Mouse (Mus musculus) hindbrain, embryonic 15.5 days (tissue): ENCODE measurements around the gene Prrx1. TPM values are rescaled to one million over a fixed set of nuclear protein-coding genes. Genes with fewer than 3 reads are reported as not detected.

ENCODE experiments used
- ATAC-seq: fragments of 200-750 bp; cut with Nextera tagmentation; 2 replicates; pipeline ENCODE4 v1.8.0; 2017; ENCODE audit warnings: low read depth, moderate number of reproducible peaks, moderate TSS enrichment; ENCODE audit not compliant: low FRiP score
- H3K27ac ChIP-seq: fragments of 300-500 bp; sonication (generic); replicated peaks from 2 replicates; pipeline ENCODE4 v1.5.1; 2015; ENCODE audit warnings: mild to moderate bottlenecking, inconsistent platforms
- H3K27me3 ChIP-seq: fragments of 300-500 bp; sonication (generic); 2 replicates; pipeline ENCODE4 v1.6.1; 2015; ENCODE audit warnings: control low read depth, inconsistent platforms
- H3K36me3 ChIP-seq: fragments of 300-500 bp; sonication (generic); 2 replicates; pipeline ENCODE4 v1.6.1; 2015; ENCODE audit warnings: control low read depth, inconsistent platforms
- H3K4me1 ChIP-seq: fragments of 300-500 bp; sonication (generic); replicated peaks from 2 replicates; pipeline ENCODE4 v1.6.1; 2015; ENCODE audit warnings: control low read depth, inconsistent platforms
- H3K4me2 ChIP-seq: fragments of 300-500 bp; sonication (generic); 2 replicates; pipeline ENCODE4 v1.6.1; 2015; ENCODE audit warnings: moderate library complexity, mild to moderate bottlenecking, inconsistent platforms
- H3K4me3 ChIP-seq: fragments of 300-500 bp; sonication (generic); 2 replicates; pipeline ENCODE4 v1.5.1; 2015; ENCODE audit warnings: mild to moderate bottlenecking, inconsistent platforms
- H3K9ac ChIP-seq: fragments of 300-500 bp; sonication (generic); 2 replicates; pipeline ENCODE4 v1.6.1; 2015; ENCODE audit warnings: inconsistent platforms
- H3K9me3 ChIP-seq: fragments of 300-500 bp; sonication (generic); 2 replicates; pipeline ENCODE4 v1.6.1; 2016; ENCODE audit warnings: control low read depth, inconsistent platforms
- WGBS: fragments of 180-500 bp; shearing (Covaris S2); methylation state at CpG from one replicate; pipeline ENCODE4 v1.1.7; 2015; 5-methylcytosine and 5-hydroxymethylcytosine counted together
- polyA plus RNA-seq: library from polyadenylated mRNA; unstranded; fragments of >200 nt; fragmentation: Nextera tagmentation; extraction: Ambion mirVana; gene quantifications from 2 replicates; pipeline ENCODE4 v1.2.1, GENCODE M21; 2015

The Prrx1 gene
- 4.1 and 5.2 TPM in 2 replicates for polyA plus RNA-seq

DNA sequence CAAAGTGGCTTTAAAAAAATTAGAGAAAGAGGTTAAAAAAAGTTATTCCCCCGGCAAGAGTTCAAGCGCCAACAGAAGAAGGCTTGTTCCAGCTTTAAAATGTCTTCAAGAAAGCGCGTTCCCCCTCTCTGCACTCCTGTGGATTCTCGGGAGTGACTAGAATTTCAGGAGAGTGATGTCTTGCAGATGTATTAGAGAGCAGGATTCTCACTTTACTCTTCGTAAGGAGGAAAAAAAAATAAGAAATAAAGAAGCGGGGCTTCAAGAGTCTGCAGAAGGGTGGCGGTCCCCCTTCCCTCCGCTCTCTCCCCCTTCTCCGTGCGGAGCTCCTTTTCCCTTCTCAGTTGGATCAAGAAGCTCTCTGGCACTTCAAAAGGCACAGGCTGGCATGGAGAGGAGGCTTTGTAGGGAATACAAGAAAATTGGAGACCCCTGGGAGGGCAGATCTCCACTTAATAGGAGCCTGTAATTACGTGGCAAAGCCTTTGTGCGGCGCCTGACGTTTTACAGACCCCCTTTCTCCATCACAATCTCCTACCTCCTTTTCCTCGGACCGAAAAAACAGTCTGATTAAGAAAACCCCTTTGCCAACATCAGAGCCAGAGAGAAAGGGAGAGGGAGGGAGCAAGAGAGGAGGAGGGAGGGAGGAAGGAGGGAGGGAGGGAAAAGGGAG is at the start of gene Prrx1:
TSS of gene Prrx1 (minus strand) at position 610 of the 673 bp plus-strand sequence.
- Histone ChIP-seq H3K9me3 (no peaks in the 10 kb centered on the region), H3K4me3 (peak within 1 kb of the TSS; percentile 35), H3K36me3 (no peaks in the 10 kb centered on the region), H3K27ac (peak within 1 kb of the TSS; percentile 65; the same call in 1 of the 2 replicates), H3K4me2 (peak within 1 kb of the TSS; percentile 62), H3K27me3 (peaks cover 68% of the 10 kb centered on the region), H3K9ac (0 out of 2 replicates have a peak within 1 kb of the TSS, but pooled peaks have one; percentile 26), H3K4me1 (peaks cover 44% of the 10 kb centered on the region)
- 0 out of 2 replicates have a peak, but pooled peaks have one; percentile 31 for ATAC-seq
- WGBS, result 1% methylated on average over 17 of the region's 17 CpGs

DNA sequence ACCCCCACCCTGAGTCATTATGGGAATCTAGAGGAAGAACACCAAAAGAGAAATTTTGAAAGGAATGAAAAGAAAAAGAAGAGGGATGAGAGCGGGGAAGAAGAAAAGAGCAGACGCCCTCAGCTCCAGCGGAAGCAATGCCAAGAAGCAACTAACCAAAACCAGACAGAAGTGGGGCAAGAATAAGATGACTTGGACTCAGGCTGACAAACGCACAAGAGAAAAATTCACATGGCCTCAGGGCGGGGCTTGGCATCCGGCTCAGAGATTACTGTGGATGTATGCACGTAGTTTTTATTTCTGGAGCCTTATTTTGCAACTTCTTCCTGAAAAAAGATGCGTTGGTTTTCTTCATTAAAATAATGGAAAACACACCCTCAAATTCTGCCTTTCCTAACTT is 48.7 kb upstream of the Prrx1 start:
- H3K4me1 ChIP-seq, result no peaks in the 10 kb centered on the region
- WGBS, result 80% methylated on average over 8 of the region's 8 CpGs

DNA sequence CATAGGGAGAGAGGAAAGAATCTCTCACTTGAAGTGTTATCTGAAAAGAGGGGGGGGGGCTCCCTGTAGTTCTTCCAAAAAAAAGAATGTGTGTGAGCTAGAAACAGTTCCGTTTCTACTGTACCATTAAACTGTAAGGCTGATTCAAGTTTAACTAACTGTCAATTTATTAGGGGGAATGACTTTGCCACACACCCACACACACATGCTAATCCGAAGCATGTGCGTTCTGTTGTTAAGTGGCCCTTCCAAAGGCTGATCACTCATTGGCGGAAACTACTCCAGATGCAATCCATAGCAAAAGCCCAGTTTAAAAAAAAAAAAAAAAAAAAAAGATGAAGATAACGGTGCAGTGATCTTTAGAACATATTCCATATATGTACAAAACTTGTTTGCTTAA is 47.9 kb upstream of the Prrx1 start:
- no peak overlapping the region for H3K4me2 ChIP-seq
- H3K9ac ChIP-seq, result no peak overlapping the region
- no peak for ATAC-seq
- H3K36me3 ChIP-seq, result no peaks in the 10 kb centered on the region
- no peak overlapping the region for H3K27ac ChIP-seq
- H3K4me3 ChIP-seq, result no peak overlapping the region
- 88% methylated on average over 5 of the region's 5 CpGs for WGBS
- no peaks in the 10 kb centered on the region for H3K9me3 ChIP-seq
- H3K27me3 ChIP-seq, result no peaks in the 10 kb centered on the region
- no peaks in the 10 kb centered on the region for H3K4me1 ChIP-seq

More for the DNA sequence above, 48.7 kb upstream of the Prrx1 start:
- H3K9me3 ChIP-seq, result no peaks in the 10 kb centered on the region
- H3K4me3 ChIP-seq, result no peak overlapping the region
- H3K4me2 ChIP-seq, result no peak overlapping the region
- H3K9ac ChIP-seq, result no peak overlapping the region
- H3K27ac ChIP-seq, result no peak overlapping the region
- H3K36me3 ChIP-seq, result no peaks in the 10 kb centered on the region
- no peaks in the 10 kb centered on the region for H3K27me3 ChIP-seq
- no peak for ATAC-seq

DNA sequence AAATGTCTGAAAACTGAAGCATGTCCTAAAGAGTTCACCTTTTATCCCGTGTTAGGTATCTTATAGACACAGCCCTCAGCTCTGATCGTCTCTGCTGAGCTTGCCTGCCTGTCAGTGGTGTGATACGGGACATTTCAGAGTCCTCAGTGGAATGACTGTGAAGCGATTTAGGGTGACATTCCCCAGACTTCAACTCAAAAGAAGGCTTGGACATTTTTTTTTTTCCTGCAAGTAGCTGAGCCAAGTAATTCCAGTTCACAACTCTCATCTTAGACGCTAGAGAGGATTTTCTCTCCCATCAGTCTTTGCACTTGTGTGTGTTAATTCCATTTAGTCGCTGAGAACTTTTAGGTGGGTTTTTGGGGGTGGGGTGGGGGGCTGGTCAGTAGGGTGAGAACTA is 47.3 kb upstream of the Prrx1 start:
- H3K4me1 ChIP-seq, result no peaks in the 10 kb centered on the region
- 77% methylated on average over 6 of the region's 6 CpGs for WGBS
- H3K27ac ChIP-seq, result no peak overlapping the region
- H3K4me2 ChIP-seq, result no peak overlapping the region
- ATAC-seq, result no peak
- H3K9ac ChIP-seq, result no peak overlapping the region
- no peaks in the 10 kb centered on the region for H3K9me3 ChIP-seq
- no peak overlapping the region for H3K4me3 ChIP-seq
- H3K36me3 ChIP-seq, result no peaks in the 10 kb centered on the region
- no peaks in the 10 kb centered on the region for H3K27me3 ChIP-seq

DNA sequence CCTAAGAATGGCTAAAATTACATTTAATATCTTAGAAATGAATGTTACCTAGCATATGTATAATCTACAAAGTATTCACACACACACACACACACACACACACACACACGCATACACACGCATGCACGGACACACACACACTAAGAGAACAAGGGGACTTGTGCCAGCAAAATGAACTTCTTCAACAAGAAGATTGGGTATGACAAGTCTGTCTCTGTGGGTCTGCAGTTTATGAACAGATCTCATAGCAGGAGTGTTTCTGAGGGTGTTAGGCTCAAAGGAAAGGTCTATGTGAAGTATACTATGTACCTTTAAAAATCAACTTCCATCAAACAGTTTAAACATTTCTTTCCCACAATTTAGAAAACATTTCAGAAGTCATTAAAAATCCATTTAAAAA is 46.0 kb upstream of the Prrx1 start:
- no peak overlapping the region for H3K4me3 ChIP-seq
- no peaks in the 10 kb centered on the region for H3K36me3 ChIP-seq
- no peak overlapping the region for H3K9ac ChIP-seq
- no peaks in the 10 kb centered on the region for H3K9me3 ChIP-seq
- no peak overlapping the region for H3K4me2 ChIP-seq
- 93% methylated on average over 3 of the region's 3 CpGs for WGBS
- H3K4me1 ChIP-seq, result no peaks in the 10 kb centered on the region
- no peak for ATAC-seq
- H3K27me3 ChIP-seq, result no peaks in the 10 kb centered on the region
- no peak overlapping the region for H3K27ac ChIP-seq

DNA sequence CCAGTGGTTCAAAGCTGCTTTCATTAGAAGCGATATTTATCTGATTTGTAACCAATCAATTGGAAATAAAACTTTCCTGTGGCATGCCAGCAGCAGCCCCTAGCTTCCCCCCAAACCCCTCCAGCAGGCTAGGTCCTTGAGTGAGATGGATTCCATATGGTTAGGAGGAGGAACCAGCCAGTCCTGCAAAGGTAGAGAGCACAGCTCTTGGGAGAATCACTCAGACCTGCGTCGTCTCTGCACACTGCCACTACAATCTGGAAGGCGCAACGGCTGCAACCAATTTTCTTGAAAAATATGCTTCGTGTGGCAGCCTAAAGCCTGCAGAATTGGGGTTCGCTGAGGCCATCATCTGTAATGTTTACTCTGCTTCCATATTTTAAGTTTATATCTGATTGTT is 44.7 kb upstream of the Prrx1 start:
- no peak overlapping the region for H3K4me3 ChIP-seq
- no peak overlapping the region for H3K4me2 ChIP-seq
- H3K27me3 ChIP-seq, result no peaks in the 10 kb centered on the region
- no peak for ATAC-seq
- no peak overlapping the region for H3K9ac ChIP-seq
- H3K27ac ChIP-seq, result no peak overlapping the region
- no peaks in the 10 kb centered on the region for H3K36me3 ChIP-seq
- no peaks in the 10 kb centered on the region for H3K9me3 ChIP-seq
- WGBS, result 80% methylated on average over 7 of the region's 7 CpGs
- H3K4me1 ChIP-seq, result no peaks in the 10 kb centered on the region

DNA sequence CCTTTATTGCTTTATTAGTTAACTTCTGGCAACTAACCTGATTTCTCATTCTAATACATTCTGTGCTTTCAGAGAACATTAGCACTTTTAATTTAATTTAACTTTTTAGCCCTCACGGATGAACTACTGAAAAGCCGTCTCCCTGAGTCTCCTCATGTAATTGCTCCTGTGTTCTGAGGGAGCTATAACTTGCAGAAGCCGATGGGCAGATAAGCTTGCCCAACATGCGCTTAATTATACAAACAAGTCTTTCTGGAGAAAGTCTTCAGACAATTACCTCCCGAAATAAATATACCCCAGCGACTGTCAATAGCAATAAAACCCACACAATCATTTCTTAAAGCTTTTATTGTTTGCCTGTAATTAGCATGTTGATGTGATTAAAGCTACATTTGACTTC is 44.2 kb upstream of the Prrx1 start:
- Histone ChIP-seq H3K27me3 (no peaks in the 10 kb centered on the region), H3K4me3 (no peak overlapping the region), H3K4me2 (no peak overlapping the region), H3K36me3 (no peaks in the 10 kb centered on the region), H3K4me1 (no peaks in the 10 kb centered on the region), H3K27ac (no peak overlapping the region), H3K9ac (no peak overlapping the region), H3K9me3 (no peaks in the 10 kb centered on the region)
- WGBS, result 74% methylated on average over 6 of the region's 6 CpGs
- ATAC-seq, result no peak

DNA sequence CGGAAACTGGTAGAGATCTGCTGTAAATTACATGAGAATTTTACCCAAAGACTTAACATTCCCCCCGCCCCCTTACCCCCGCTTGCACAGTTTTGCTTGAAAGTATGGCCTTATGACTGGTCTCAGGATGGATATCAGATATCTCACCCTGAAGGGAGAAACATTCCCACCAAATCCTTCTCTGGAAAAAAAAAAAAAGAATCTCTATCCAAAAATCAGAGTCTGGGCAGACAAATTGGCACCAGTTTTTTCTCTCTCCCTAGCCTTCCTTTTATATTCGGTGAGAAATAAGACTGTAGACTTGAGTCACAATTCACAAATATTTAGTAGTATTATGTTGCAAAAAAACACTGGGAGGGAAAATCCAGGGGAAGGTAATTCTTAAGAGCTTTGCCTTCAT is 42.7 kb upstream of the Prrx1 start:
- 83% methylated on average over 4 of the region's 4 CpGs for WGBS
- Histone ChIP-seq H3K36me3 (no peaks in the 10 kb centered on the region), H3K4me3 (no peak overlapping the region), H3K9me3 (no peaks in the 10 kb centered on the region), H3K4me1 (no peaks in the 10 kb centered on the region), H3K9ac (no peak overlapping the region), H3K27ac (no peak overlapping the region), H3K27me3 (no peaks in the 10 kb centered on the region), H3K4me2 (no peak overlapping the region)
- ATAC-seq, result no peak

DNA sequence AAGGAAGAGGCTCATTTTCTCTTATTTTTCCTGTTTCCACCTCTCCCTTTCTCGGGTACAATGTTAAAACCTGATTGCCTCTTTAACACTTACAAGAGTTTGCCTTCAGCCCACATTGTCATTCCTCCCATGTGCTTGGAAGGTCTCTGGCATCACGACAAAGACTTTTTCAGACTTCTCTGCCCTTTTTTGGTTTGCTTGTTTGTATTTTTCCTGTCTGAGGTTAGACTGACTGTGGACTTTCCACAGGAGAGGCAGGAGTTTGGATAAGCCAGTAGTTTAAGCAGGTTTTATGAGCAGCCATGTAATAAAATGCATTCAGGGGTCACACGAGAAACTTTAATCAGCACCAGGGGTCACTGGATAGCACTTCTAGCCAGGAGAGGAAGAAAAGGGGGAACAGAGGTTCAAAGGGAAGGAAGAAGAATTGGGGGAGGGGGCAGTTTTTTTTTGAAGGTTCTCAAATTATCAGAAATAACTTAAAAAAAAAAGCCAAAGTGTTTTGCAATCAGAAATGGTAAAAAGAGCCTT is 42.2 kb upstream of the Prrx1 start:
- WGBS, result 50% methylated on average over 3 of the region's 3 CpGs
- ATAC-seq, result no peak
- Histone ChIP-seq H3K9ac (no peak overlapping the region), H3K27ac (no peak overlapping the region), H3K9me3 (no peaks in the 10 kb centered on the region), H3K4me1 (no peaks in the 10 kb centered on the region), H3K4me3 (no peak overlapping the region), H3K36me3 (no peaks in the 10 kb centered on the region), H3K27me3 (no peaks in the 10 kb centered on the region), H3K4me2 (no peak overlapping the region)

DNA sequence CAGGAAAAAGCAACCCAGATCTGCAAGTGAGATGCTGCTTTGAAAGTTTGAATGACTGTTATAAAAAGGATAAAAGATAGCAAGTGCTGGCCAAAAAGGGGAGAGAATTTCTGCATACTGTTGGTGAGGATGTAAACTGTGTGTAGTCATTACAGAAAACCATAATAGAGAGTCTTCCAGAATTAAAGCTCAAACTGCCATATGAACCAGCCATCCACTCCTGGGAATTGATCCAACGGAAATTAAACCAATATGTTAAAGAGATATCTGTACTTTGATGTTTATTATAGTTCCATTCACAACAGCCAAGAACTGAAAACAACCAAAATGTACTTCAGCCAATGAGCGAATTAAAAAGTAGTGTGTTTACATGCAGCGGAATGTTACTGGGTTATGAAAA is 37.5 kb upstream of the Prrx1 start:
- H3K36me3 ChIP-seq, result no peaks in the 10 kb centered on the region
- no peak overlapping the region for H3K9ac ChIP-seq
- no peak overlapping the region for H3K4me2 ChIP-seq
- H3K9me3 ChIP-seq, result no peaks in the 10 kb centered on the region
- H3K4me3 ChIP-seq, result no peak overlapping the region
- H3K4me1 ChIP-seq, result no peaks in the 10 kb centered on the region
- H3K27ac ChIP-seq, result no peak overlapping the region
- H3K27me3 ChIP-seq, result no peaks in the 10 kb centered on the region
- WGBS, result 83% methylated on average over 3 of the region's 3 CpGs
- no peak for ATAC-seq

DNA sequence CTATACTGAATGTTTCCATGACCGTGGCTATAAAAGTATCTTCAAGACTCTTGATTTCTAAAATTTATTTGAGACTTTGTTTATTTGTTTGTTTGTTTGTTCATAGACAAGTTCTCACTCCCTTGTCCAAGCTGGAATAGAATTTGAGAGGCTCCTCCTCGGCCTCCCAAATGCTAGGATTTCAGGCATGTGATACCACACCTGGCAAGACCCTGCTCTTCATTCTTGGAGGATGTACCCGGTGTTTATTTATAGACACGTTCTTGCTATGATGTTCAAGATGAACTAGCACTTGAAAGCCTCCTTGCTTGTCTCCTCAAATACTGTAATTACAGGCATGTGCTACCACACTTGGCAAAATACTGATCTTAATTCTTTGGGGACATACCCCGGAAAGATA is 32.0 kb upstream of the Prrx1 start:
- 86% methylated on average over 5 of the region's 5 CpGs for WGBS
- no peak overlapping the region for H3K9ac ChIP-seq

DNA sequence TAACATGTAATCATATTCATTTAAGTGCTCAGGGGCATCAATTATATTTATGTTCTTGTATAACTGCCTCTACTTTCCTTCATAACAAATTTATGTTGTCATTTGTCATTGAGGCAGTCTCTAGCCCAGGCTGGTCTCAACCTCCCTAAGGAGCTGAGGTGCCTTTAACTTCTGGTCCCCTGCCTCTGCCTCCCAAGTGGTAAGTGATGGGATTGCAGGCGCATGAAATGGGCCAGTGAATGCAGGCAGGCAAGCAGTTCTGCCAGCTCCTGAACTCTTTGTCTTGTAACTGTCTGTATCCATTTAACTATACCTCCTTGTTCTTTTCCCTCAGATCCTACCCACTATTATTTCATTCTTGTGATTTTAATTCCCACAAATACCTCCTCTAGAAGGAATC is 31.4 kb upstream of the Prrx1 start:
- H3K9ac ChIP-seq, result no peak overlapping the region
- H3K4me3 ChIP-seq, result no peak overlapping the region
- H3K36me3 ChIP-seq, result no peaks in the 10 kb centered on the region
- no peak overlapping the region for H3K4me2 ChIP-seq
- H3K27me3 ChIP-seq, result no peaks in the 10 kb centered on the region
- WGBS, result 11% methylated on average over 1 of the region's 1 CpGs
- H3K4me1 ChIP-seq, result no peaks in the 10 kb centered on the region
- ATAC-seq, result no peak
- no peak overlapping the region for H3K27ac ChIP-seq
- no peaks in the 10 kb centered on the region for H3K9me3 ChIP-seq

More for the DNA sequence above, 32.0 kb upstream of the Prrx1 start:
- no peak for ATAC-seq
- H3K36me3 ChIP-seq, result no peaks in the 10 kb centered on the region
- no peak overlapping the region for H3K27ac ChIP-seq
- H3K27me3 ChIP-seq, result no peaks in the 10 kb centered on the region
- H3K4me2 ChIP-seq, result no peak overlapping the region
- H3K9me3 ChIP-seq, result no peaks in the 10 kb centered on the region
- no peaks in the 10 kb centered on the region for H3K4me1 ChIP-seq
- H3K4me3 ChIP-seq, result no peak overlapping the region

DNA sequence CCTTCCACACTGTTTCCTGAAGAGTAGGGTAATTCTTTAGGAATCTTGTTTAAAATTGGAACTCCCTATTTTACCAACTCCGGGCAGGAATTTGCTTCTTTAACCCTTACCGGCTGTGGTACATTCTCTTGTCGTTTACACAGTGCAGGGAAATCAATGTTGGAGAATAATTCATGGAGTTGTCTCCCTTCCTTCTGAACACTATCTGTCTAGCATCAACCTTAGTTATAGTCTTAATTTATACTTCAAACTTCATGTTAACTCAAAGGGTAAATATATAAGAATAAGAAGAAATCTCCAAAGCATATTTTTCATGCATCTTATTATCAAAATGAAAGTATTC is 25.7 kb upstream of the Prrx1 start:
- 60% methylated on average over 3 of the region's 3 CpGs for WGBS
- H3K9me3 ChIP-seq, result no peaks in the 10 kb centered on the region
- H3K27ac ChIP-seq, result no peak overlapping the region
- H3K9ac ChIP-seq, result no peak overlapping the region
- H3K4me2 ChIP-seq, result no peak overlapping the region
- H3K4me3 ChIP-seq, result no peak overlapping the region
- H3K27me3 ChIP-seq, result no peaks in the 10 kb centered on the region
- ATAC-seq, result peak; percentile 34; the same call in 1 of the 2 replicates
- no peaks in the 10 kb centered on the region for H3K36me3 ChIP-seq
- no peaks in the 10 kb centered on the region for H3K4me1 ChIP-seq
